Mouse (Mus musculus) retina, postnatal 7 days (tissue): Measurements from ENCODE around the gene Zbtb22.
A peak's percentile ranks its signal among the peaks of the same experiment; 100 is the strongest.

Experiments
- DNase-seq: peaks from one replicate; pipeline ENCODE4 v3.0.0-alpha.2; 2012; ENCODE audit warnings: low read depth, low spot score

The Zbtb22 gene

GRCm38 (mm10) chr17:33920282-33921097, 4.8 kb downstream of the Zbtb22 start:
- DNase-seq, result no peak

- DNase-seq, result no peak
Measured at GRCm38 (mm10) chr17:33921361-33921760, 5.7 kb downstream of the Zbtb22 start.

- no peak for DNase-seq
Measured at GRCm38 (mm10) chr17:33924577-33925283, 9.0 kb downstream of the Zbtb22 start.

- DNase-seq, result no peak
Measured at GRCm38 (mm10) chr17:33925406-33926116, 9.9 kb downstream of the Zbtb22 start.

GRCm38 (mm10) chr17:33926207-33926932, 10.7 kb downstream of the Zbtb22 start:
- no peak for DNase-seq

GRCm38 (mm10) chr17:33928251-33928947, 12.7 kb downstream of the Zbtb22 start:
- DNase-seq, result no peak

- peak; percentile 91 for DNase-seq
Measured at GRCm38 (mm10) chr17:33929371-33930279, 13.9 kb downstream of the Zbtb22 start, which contains the start of gene Rgl2. TSS of gene Rgl2 (plus strand) at chr17:33929543.

GRCm38 (mm10) chr17:33930280-33931158, 14.8 kb downstream of the Zbtb22 start:
- DNase-seq, result no peak

- no peak for DNase-seq
Measured at GRCm38 (mm10) chr17:33931159-33931866, 15.6 kb downstream of the Zbtb22 start.

- no peak for DNase-seq
Measured at GRCm38 (mm10) chr17:33931947-33932346, 16.2 kb downstream of the Zbtb22 start.

- no peak for DNase-seq
Measured at GRCm38 (mm10) chr17:33932448-33932847, 16.7 kb downstream of the Zbtb22 start.

- no peak for DNase-seq
Measured at GRCm38 (mm10) chr17:33932970-33933369, 17.3 kb downstream of the Zbtb22 start.

- no peak for DNase-seq
Measured at GRCm38 (mm10) chr17:33935422-33936055, 19.8 kb downstream of the Zbtb22 start.

- DNase-seq, result no peak
Measured at GRCm38 (mm10) chr17:33936993-33937392, 21.3 kb downstream of the Zbtb22 start.

- DNase-seq, result no peak
Measured at GRCm38 (mm10) chr17:33938783-33939182, 23.1 kb downstream of the Zbtb22 start.

- DNase-seq, result peak; percentile 88
Measured at GRCm38 (mm10) chr17:33940206-33940805, 24.6 kb downstream of the Zbtb22 start, which contains the start of the genes Pfdn6 and Wdr46. TSS of gene Pfdn6 (minus strand) at chr17:33940343. TSS of gene Wdr46 (plus strand) at chr17:33940660.

- DNase-seq, result no peak
Measured at GRCm38 (mm10) chr17:33940981-33941380, 25.3 kb downstream of the Zbtb22 start.
